Mouse (Mus musculus): ENCODE data around the gene Cdh1. TPM values are rescaled to one million over a fixed set of nuclear protein-coding genes. Genes with fewer than 3 reads are reported as not detected.

The Cdh1 gene
- polyA plus RNA-seq, 1 experiment from 2014 or later = 3.6 TPM

GRCm38 (mm10) chr8:106614704-106615103 is 11.6 kb downstream of the Cdh1 start:
- 0 out of 2 replicates have a peak, but pooled peaks cover 7% of the 10 kb centered on the region for H3K27me3 ChIP-seq
- H3K9me3 ChIP-seq (replicated peaks) = no peaks in the 10 kb centered on the region
- no peak overlapping the region for H3K4me3 ChIP-seq
- 53% methylated on average over 5 of the region's 5 CpGs for whole genome bisulfite sequencing
- H3K9ac ChIP-seq = no peak overlapping the region
- ATAC-seq (replicated peaks; ENCODE audit: insufficient number of reproducible peaks, insufficient read depth, low FRiP score, low read depth) = no peak
- no peak overlapping the region for H3K27ac ChIP-seq
- no peak overlapping the region for H3K4me2 ChIP-seq
- H3K4me1 ChIP-seq (replicated peaks) = peaks cover 5% of the 10 kb centered on the region
- H3K36me3 ChIP-seq = no peaks in the 10 kb centered on the region

GRCm38 (mm10) chr8:106615661-106616299 is 12.6 kb downstream of the Cdh1 start:
- H3K27me3 ChIP-seq = no peaks in the 10 kb centered on the region
- H3K4me2 ChIP-seq = no peak overlapping the region
- 74% methylated on average over 10 of the region's 10 CpGs for WGBS
- H3K4me1 ChIP-seq (replicated peaks) = peaks cover 8% of the 10 kb centered on the region
- no peaks in the 10 kb centered on the region for H3K36me3 ChIP-seq
- H3K4me3 ChIP-seq = no peak overlapping the region
- no peak overlapping the region for H3K27ac ChIP-seq
- ATAC-seq (replicated peaks; ENCODE audit: insufficient number of reproducible peaks, insufficient read depth, low FRiP score, low read depth) = no peak
- H3K9ac ChIP-seq = no peak overlapping the region
- no peaks in the 10 kb centered on the region for H3K9me3 ChIP-seq (replicated peaks)

GRCm38 (mm10) chr8:106616679-106617078 is 13.5 kb downstream of the Cdh1 start:
- WGBS = 48% methylated on average over 4 of the region's 4 CpGs
- Histone ChIP-seq H3K9me3 (replicated peaks) (no peaks in the 10 kb centered on the region), H3K4me3 (no peak overlapping the region), H3K4me2 (no peak overlapping the region), H3K27me3 (no peaks in the 10 kb centered on the region), H3K27ac (no peak overlapping the region), H3K9ac (no peak overlapping the region), H3K4me1 (replicated peaks) (peaks cover 8% of the 10 kb centered on the region), H3K36me3 (no peaks in the 10 kb centered on the region)
- no peak for ATAC-seq (replicated peaks; ENCODE audit: insufficient number of reproducible peaks, insufficient read depth, low FRiP score, low read depth)

GRCm38 (mm10) chr8:106617196-106617595 is 14.0 kb downstream of the Cdh1 start:
- Histone ChIP-seq H3K27ac (no peak overlapping the region), H3K4me3 (no peak overlapping the region), H3K9ac (no peak overlapping the region), H3K4me1 (replicated peaks) (peaks cover 8% of the 10 kb centered on the region), H3K27me3 (no peaks in the 10 kb centered on the region), H3K4me2 (no peak overlapping the region), H3K36me3 (no peaks in the 10 kb centered on the region), H3K9me3 (replicated peaks) (no peaks in the 10 kb centered on the region)
- 55% methylated on average over 6 of the region's 6 CpGs for WGBS
- no peak for ATAC-seq (replicated peaks; ENCODE audit: insufficient number of reproducible peaks, insufficient read depth, low FRiP score, low read depth)

- no peak overlapping the region for H3K27ac ChIP-seq
- H3K9ac ChIP-seq = no peak overlapping the region
- 71% methylated on average over 6 of the region's 6 CpGs for WGBS
These were observed 14.7 kb downstream of the Cdh1 start for GRCm38 (mm10) chr8:106617865-106618264.

GRCm38 (mm10) chr8:106618324-106618723 is 15.2 kb downstream of the Cdh1 start:
- no peaks in the 10 kb centered on the region for H3K36me3 ChIP-seq
- no peak overlapping the region for H3K9ac ChIP-seq
- no peak overlapping the region for H3K4me3 ChIP-seq
- no peaks in the 10 kb centered on the region for H3K9me3 ChIP-seq (replicated peaks)
- H3K4me1 ChIP-seq (replicated peaks) = peaks cover 8% of the 10 kb centered on the region
- no peak overlapping the region for H3K4me2 ChIP-seq
- no peak overlapping the region for H3K27ac ChIP-seq
- ATAC-seq (replicated peaks; ENCODE audit: insufficient number of reproducible peaks, insufficient read depth, low FRiP score, low read depth) = no peak
- H3K27me3 ChIP-seq = no peaks in the 10 kb centered on the region
- WGBS = 70% methylated on average over 6 of the region's 6 CpGs

More at GRCm38 (mm10) chr8:106617865-106618264, 14.7 kb downstream of the Cdh1 start:
- Histone ChIP-seq H3K4me1 (replicated peaks) (peaks cover 8% of the 10 kb centered on the region), H3K9me3 (replicated peaks) (no peaks in the 10 kb centered on the region), H3K4me2 (no peak overlapping the region), H3K36me3 (no peaks in the 10 kb centered on the region), H3K27me3 (no peaks in the 10 kb centered on the region), H3K4me3 (no peak overlapping the region)
- no peak for ATAC-seq (replicated peaks; ENCODE audit: insufficient number of reproducible peaks, insufficient read depth, low FRiP score, low read depth)

GRCm38 (mm10) chr8:106619549-106620245 is 16.5 kb downstream of the Cdh1 start:
- Histone ChIP-seq H3K36me3 (no peaks in the 10 kb centered on the region), H3K27me3 (no peaks in the 10 kb centered on the region), H3K9me3 (replicated peaks) (no peaks in the 10 kb centered on the region), H3K27ac (peak overlapping the region; percentile 49), H3K9ac (no peak overlapping the region), H3K4me1 (replicated peaks) (peaks cover 10% of the 10 kb centered on the region), H3K4me3 (no peak overlapping the region), H3K4me2 (peak overlapping the region; percentile 18; the same call in 1 of the 2 replicates)
- ATAC-seq (replicated peaks; ENCODE audit: insufficient number of reproducible peaks, insufficient read depth, low FRiP score, low read depth) = peak; percentile 67
- 42% methylated on average over 9 of the region's 9 CpGs for WGBS

- Histone ChIP-seq H3K27ac (no peak overlapping the region), H3K9ac (no peak overlapping the region), H3K27me3 (no peaks in the 10 kb centered on the region), H3K4me1 (replicated peaks) (peaks cover 10% of the 10 kb centered on the region), H3K36me3 (no peaks in the 10 kb centered on the region), H3K4me3 (no peak overlapping the region), H3K9me3 (replicated peaks) (no peaks in the 10 kb centered on the region), H3K4me2 (no peak overlapping the region)
- no peak for ATAC-seq (replicated peaks; ENCODE audit: insufficient number of reproducible peaks, insufficient read depth, low FRiP score, low read depth)
- 67% methylated on average over 2 of the region's 2 CpGs for WGBS
These were observed 17.3 kb downstream of the Cdh1 start for GRCm38 (mm10) chr8:106620488-106620887.

GRCm38 (mm10) chr8:106623016-106623415 is 19.9 kb downstream of the Cdh1 start:
- ATAC-seq (replicated peaks; ENCODE audit: insufficient number of reproducible peaks, insufficient read depth, low FRiP score, low read depth) = no peak
- Histone ChIP-seq H3K4me1 (replicated peaks) (peaks cover 10% of the 10 kb centered on the region), H3K9ac (no peak overlapping the region), H3K4me2 (no peak overlapping the region), H3K27me3 (0 out of 2 replicates have a peak, but pooled peaks cover 2% of the 10 kb centered on the region), H3K9me3 (replicated peaks) (no peaks in the 10 kb centered on the region), H3K4me3 (no peak overlapping the region), H3K27ac (no peak overlapping the region), H3K36me3 (no peaks in the 10 kb centered on the region)
- WGBS = 60% methylated on average over 5 of the region's 5 CpGs

- WGBS = 84% methylated on average over 3 of the region's 3 CpGs
- H3K4me1 ChIP-seq (replicated peaks) = peaks cover 10% of the 10 kb centered on the region
- H3K36me3 ChIP-seq = no peaks in the 10 kb centered on the region
- no peak overlapping the region for H3K27ac ChIP-seq
- ATAC-seq (replicated peaks; ENCODE audit: insufficient number of reproducible peaks, insufficient read depth, low FRiP score, low read depth) = no peak
- no peak overlapping the region for H3K9ac ChIP-seq
- H3K4me2 ChIP-seq = no peak overlapping the region
- H3K27me3 ChIP-seq = 0 out of 2 replicates have a peak, but pooled peaks cover 5% of the 10 kb centered on the region
- no peak overlapping the region for H3K4me3 ChIP-seq
- H3K9me3 ChIP-seq (replicated peaks) = no peaks in the 10 kb centered on the region
These were observed 20.3 kb downstream of the Cdh1 start for GRCm38 (mm10) chr8:106623451-106623850.

- Histone ChIP-seq H3K4me3 (no peak overlapping the region), H3K9me3 (replicated peaks) (no peaks in the 10 kb centered on the region), H3K27ac (no peak overlapping the region), H3K4me2 (no peak overlapping the region), H3K4me1 (replicated peaks) (peaks cover 10% of the 10 kb centered on the region), H3K27me3 (0 out of 2 replicates have a peak, but pooled peaks cover 5% of the 10 kb centered on the region), H3K9ac (no peak overlapping the region), H3K36me3 (no peaks in the 10 kb centered on the region)
- no peak for ATAC-seq (replicated peaks; ENCODE audit: insufficient number of reproducible peaks, insufficient read depth, low FRiP score, low read depth)
These were observed 20.8 kb downstream of the Cdh1 start for GRCm38 (mm10) chr8:106623954-106624353.

- Histone ChIP-seq H3K27me3 (0 out of 2 replicates have a peak, but pooled peaks cover 5% of the 10 kb centered on the region), H3K27ac (no peak overlapping the region), H3K4me2 (no peak overlapping the region), H3K36me3 (no peaks in the 10 kb centered on the region), H3K9me3 (replicated peaks) (no peaks in the 10 kb centered on the region), H3K4me1 (replicated peaks) (peaks cover 5% of the 10 kb centered on the region), H3K4me3 (no peak overlapping the region), H3K9ac (no peak overlapping the region)
- WGBS = 84% methylated on average over 3 of the region's 3 CpGs
- ATAC-seq (replicated peaks; ENCODE audit: insufficient number of reproducible peaks, insufficient read depth, low FRiP score, low read depth) = no peak
These were observed 21.6 kb downstream of the Cdh1 start for GRCm38 (mm10) chr8:106624743-106625142.
